ENCODE assay signal across 14 mouse cellular contexts in genomic region chr2:150771996-150772395, GRCm38 (mm10). TPM values are rescaled to one million over a fixed set of nuclear protein-coding genes. Genes with fewer than 3 reads are reported as not detected.
A peak's percentile ranks its signal among the peaks of the same experiment; 100 is the strongest.
DNase-seq lines count a peak whose midpoint lies in the region; ATAC-seq and TF ChIP-seq lines count a peak whose summit lies in the region.
"Had no signal": no experiment of that assay in that cellular context is flagged by ENCODE, and none has a peak within 500 bp of the region (broad histone marks: within the 10 kb centered on the region; RNA-seq: fewer than 3 reads in every experiment).

No protein-coding gene starts in this region.

- WGBS in heart, embryonic 12.5 days, result 75% methylated on average over 8 of the region's 8 CpGs
- WGBS in kidney, postnatal 0 days, result 78% methylated on average over 8 of the region's 8 CpGs
- 86% methylated on average over 8 of the region's 8 CpGs for WGBS in embryonic facial prominence, embryonic 15.5 days
- WGBS in limb, embryonic 15.5 days, result 77% methylated on average over 8 of the region's 8 CpGs

- no peak for TF ChIP-seq CTCF in kidney, postnatal 0 days (IDR thresholded peaks at IDR 0.05; ENCODE audit: low read depth)

- no peak for DNase-seq in heart, adult 11 months
- no peak for DNase-seq in kidney, postnatal 0 days (ENCODE audit: low spot score)
- DNase-seq in kidney, adult 11 months, result no peak
- DNase-seq in cerebellum, postnatal 25 days, result no peak
- no peak for DNase-seq in left cerebral cortex, postnatal 4 days
- DNase-seq: adrenal gland, adult 8-10 months; gastrocnemius, adult 2 months; liver, embryonic 13.5 days; spleen, adult 18-20 months had no signal

- peaks cover 76% of the 10 kb centered on the region for H3K4me1 ChIP-seq in heart, embryonic 12.5 days (replicated peaks)
- H3K4me1 ChIP-seq in kidney, postnatal 0 days (replicated peaks; ENCODE audit: insufficient read depth, low read length), result no peaks in the 10 kb centered on the region; the same call in none of the 2 replicates
- peaks cover 31% of the 10 kb centered on the region for H3K4me1 ChIP-seq in embryonic facial prominence, embryonic 15.5 days
- H3K4me1 ChIP-seq in limb, embryonic 15.5 days, result peaks cover 47% of the 10 kb centered on the region
- H3K4me1 ChIP-seq: midbrain, embryonic 12.5 days had no signal

- H3K4me2 ChIP-seq in heart, embryonic 12.5 days, result 0 out of 2 replicates have a peak overlapping the region, but pooled peaks have one; percentile 13
- H3K4me2 ChIP-seq in kidney, postnatal 0 days (ENCODE audit: low read length), result no peak overlapping the region
- H3K4me2 ChIP-seq in embryonic facial prominence, embryonic 15.5 days (replicated peaks), result no peak overlapping the region
- no peak overlapping the region for H3K4me2 ChIP-seq in limb, embryonic 15.5 days
- H3K4me2 ChIP-seq: liver, embryonic 13.5 days; midbrain, embryonic 12.5 days had no signal

- peak overlapping the region; percentile 95 for H3K27ac ChIP-seq in heart, embryonic 12.5 days (ENCODE audit: poor library complexity, severe bottlenecking)
- H3K27ac ChIP-seq in kidney, postnatal 0 days, result peak overlapping the region; percentile 71
- peak overlapping the region; percentile 83 for H3K27ac ChIP-seq in embryonic facial prominence, embryonic 15.5 days (replicated peaks)
- peak overlapping the region; percentile 85 for H3K27ac ChIP-seq in limb, embryonic 15.5 days
- H3K27ac ChIP-seq: gastrocnemius, adult 2 months; liver, embryonic 13.5 days; midbrain, embryonic 12.5 days had no signal

- no peak overlapping the region for H3K4me3 ChIP-seq in heart, embryonic 12.5 days
- H3K4me3 ChIP-seq in kidney, postnatal 0 days (replicated peaks; ENCODE audit: low read depth, low read length), result no peak overlapping the region
- no peak overlapping the region for H3K4me3 ChIP-seq in embryonic facial prominence, embryonic 15.5 days (replicated peaks)
- H3K4me3 ChIP-seq in limb, embryonic 15.5 days, result no peak overlapping the region
- H3K4me3 ChIP-seq: gastrocnemius, adult 2 months; liver, embryonic 13.5 days; midbrain, embryonic 12.5 days had no signal

- H3K36me3 ChIP-seq in heart, embryonic 12.5 days, result no peaks in the 10 kb centered on the region
- H3K36me3 ChIP-seq in kidney, postnatal 0 days (ENCODE audit: insufficient read depth, low read length), result peaks cover 4% of the 10 kb centered on the region; the same call in 1 of the 2 replicates
- peaks cover 6% of the 10 kb centered on the region; the same call in 1 of the 2 replicates for H3K36me3 ChIP-seq in embryonic facial prominence, embryonic 15.5 days
- H3K36me3 ChIP-seq in limb, embryonic 15.5 days, result peaks cover 23% of the 10 kb centered on the region

- H3K9me3 ChIP-seq in heart, embryonic 12.5 days (replicated peaks), result no peaks in the 10 kb centered on the region
- no peaks in the 10 kb centered on the region for H3K9me3 ChIP-seq in kidney, postnatal 0 days (replicated peaks; ENCODE audit: low read length)
- H3K9me3 ChIP-seq in embryonic facial prominence, embryonic 15.5 days (replicated peaks), result no peaks in the 10 kb centered on the region
- no peaks in the 10 kb centered on the region for H3K9me3 ChIP-seq in limb, embryonic 15.5 days
- H3K9me3 ChIP-seq: liver, embryonic 13.5 days; midbrain, embryonic 12.5 days had no signal

- intact Hi-C loops in left cerebral cortex, postnatal 4 days (cut with DNase I), result no loop called here

- ATAC-seq in heart, embryonic 12.5 days (ENCODE audit: insufficient number of reproducible peaks, low FRiP score), result no peak
- no peak; the same call in 1 of the 2 replicates for ATAC-seq in kidney, postnatal 0 days (replicated peaks; ENCODE audit: low FRiP score, low read depth)
- ATAC-seq in embryonic facial prominence, embryonic 15.5 days (ENCODE audit: insufficient number of reproducible peaks, low FRiP score, low TSS enrichment, low read depth), result no peak; the same call in 1 of the 2 replicates
- no peak for ATAC-seq in limb, embryonic 15.5 days (ENCODE audit: insufficient number of reproducible peaks, low FRiP score, low TSS enrichment, low read depth)
- ATAC-seq: Patski had no signal

- H3K9ac ChIP-seq in heart, embryonic 12.5 days, result 0 out of 2 replicates have a peak overlapping the region, but pooled peaks have one; percentile 29
- H3K9ac ChIP-seq in kidney, postnatal 0 days (ENCODE audit: low read depth, low read length), result no peak overlapping the region
- H3K9ac ChIP-seq in embryonic facial prominence, embryonic 15.5 days, result no peak overlapping the region
- H3K9ac ChIP-seq in limb, embryonic 15.5 days, result no peak overlapping the region
- H3K9ac ChIP-seq: liver, embryonic 13.5 days; midbrain, embryonic 12.5 days had no signal

- no peaks in the 10 kb centered on the region for H3K27me3 ChIP-seq in heart, embryonic 12.5 days (replicated peaks)
- H3K27me3 ChIP-seq in kidney, postnatal 0 days (ENCODE audit: insufficient read depth, low read length), result no peaks in the 10 kb centered on the region
- H3K27me3 ChIP-seq in embryonic facial prominence, embryonic 15.5 days, result no peaks in the 10 kb centered on the region
- no peaks in the 10 kb centered on the region for H3K27me3 ChIP-seq in limb, embryonic 15.5 days
- H3K27me3 ChIP-seq: liver, embryonic 13.5 days; midbrain, embryonic 12.5 days; Patski had no signal

RNA-seq across cellular contexts. Expression of gene Pygb, which starts 14.5 kb away (rescaled TPM):
- 212 and 213 TPM in 2 replicates for polyA plus RNA-seq in heart, embryonic 12.5 days (2016; fragmentation: Nextera tagmentation; extraction: Ambion mirVana)
- 53.3 and 58.4 TPM in 2 replicates for polyA plus RNA-seq in kidney, postnatal 0 days (2015; fragmentation: Nextera tagmentation; extraction: Ambion mirVana)
- 85.8 and 88.5 TPM in 2 replicates for polyA plus RNA-seq in embryonic facial prominence, embryonic 15.5 days (2015; fragmentation: Nextera tagmentation; extraction: Ambion mirVana)
- 92.8 and 102 TPM in 2 replicates for polyA plus RNA-seq in limb, embryonic 15.5 days (2015; fragmentation: Nextera tagmentation; extraction: Ambion mirVana)
- 100 to 1,000 TPM; 138 to 144 TPM for total RNA-seq in left cerebral cortex, postnatal 4 days (2021)

RNA-seq across cellular contexts. Expression of gene Entpd6, which starts 23.2 kb away (rescaled TPM):
- polyA plus RNA-seq in heart, embryonic 12.5 days (2016; fragmentation: Nextera tagmentation; extraction: Ambion mirVana), result 21.1 and 21.2 TPM in 2 replicates
- polyA plus RNA-seq in kidney, postnatal 0 days (2015; fragmentation: Nextera tagmentation; extraction: Ambion mirVana), result 16.3 and 18.3 TPM in 2 replicates
- 25.1 and 28.5 TPM in 2 replicates for polyA plus RNA-seq in embryonic facial prominence, embryonic 15.5 days (2015; fragmentation: Nextera tagmentation; extraction: Ambion mirVana)
- 26.2 and 26.6 TPM in 2 replicates for polyA plus RNA-seq in limb, embryonic 15.5 days (2015; fragmentation: Nextera tagmentation; extraction: Ambion mirVana)
- total RNA-seq in left cerebral cortex, postnatal 4 days (2021), result 10 to 100 TPM; 53.0 to 58.5 TPM
